Mouse (Mus musculus): Measurements from ENCODE around the gene C1qtnf4. TPM values are rescaled to one million over a fixed set of nuclear protein-coding genes. Genes with fewer than 3 reads are reported as not detected.

C1qtnf4 gene
- total RNA-seq, 2 experiments from 2014 or later, result 261 to 310 TPM

DNA sequence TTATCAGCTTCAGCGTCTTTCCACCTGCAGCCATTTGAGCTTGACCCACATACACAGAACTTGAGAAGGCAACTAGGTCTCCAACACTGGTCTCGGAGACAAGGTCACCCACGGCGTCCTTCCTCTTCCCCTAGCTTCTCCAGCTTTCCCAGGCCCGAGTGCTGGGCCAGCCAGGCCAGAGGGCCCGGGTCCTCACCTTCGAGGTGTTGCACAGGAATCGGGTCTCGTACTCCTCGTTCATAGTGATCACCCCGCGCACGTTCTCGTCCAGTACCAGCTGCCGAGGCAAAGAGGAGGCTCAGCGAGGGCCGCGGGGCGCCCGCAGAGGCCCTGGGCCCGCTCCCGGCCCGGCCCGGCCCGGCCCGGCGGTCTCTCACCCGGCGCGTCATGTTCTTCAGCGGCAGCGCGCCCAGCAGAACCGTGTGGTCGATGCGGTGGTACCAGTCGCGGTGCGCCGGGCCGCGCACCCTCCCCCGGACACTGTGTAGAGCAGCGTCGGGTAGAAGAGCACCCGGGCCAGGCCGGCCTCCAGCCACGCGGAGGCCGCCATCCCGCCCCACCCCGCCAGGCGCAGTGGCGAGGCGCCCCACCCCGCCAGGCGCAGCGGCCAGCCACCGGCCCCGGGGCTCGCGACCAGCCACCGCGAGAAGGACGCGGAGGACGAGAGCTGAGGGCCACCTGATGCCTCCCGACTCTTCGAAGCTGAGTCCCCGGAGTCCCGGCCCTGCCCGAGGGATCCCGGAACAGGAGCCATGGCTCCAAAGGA is 31.8 kb downstream of the C1qtnf4 start:
- intact Hi-C loops (cut with DNase I), result loop anchor here (5.0 kb wide), 1 partner anchor 50 kb away; no protein-coding TSS in a partner anchor
- peak; percentile 47 to 56 for DNase-seq (ENCODE audit: low spot score in 2 of 2)

- DNase-seq (ENCODE audit: low spot score in 2 of 2), result no peak
- intact Hi-C loops (cut with DNase I), result loop anchor here (5.0 kb wide), 1 partner anchor 51 kb away; no protein-coding TSS in a partner anchor
Observed at GRCm38 (mm10) chr2:90917999-90918698, 32.5 kb downstream of the C1qtnf4 start.

- no peak for DNase-seq (ENCODE audit: low spot score in 2 of 2)
- intact Hi-C loops (cut with DNase I), result no loop called here
Observed at GRCm38 (mm10) chr2:90921178-90921577, 35.5 kb downstream of the C1qtnf4 start.

- DNase-seq (ENCODE audit: low spot score in 2 of 2), result no peak
- intact Hi-C loops (cut with DNase I), result no loop called here
Observed at GRCm38 (mm10) chr2:90922636-90923035, 37.0 kb downstream of the C1qtnf4 start.

- intact Hi-C loops (cut with DNase I), result no loop called here
- no peak for DNase-seq (ENCODE audit: low spot score in 2 of 2)
Observed at GRCm38 (mm10) chr2:90928566-90928965, 42.9 kb downstream of the C1qtnf4 start.

DNA sequence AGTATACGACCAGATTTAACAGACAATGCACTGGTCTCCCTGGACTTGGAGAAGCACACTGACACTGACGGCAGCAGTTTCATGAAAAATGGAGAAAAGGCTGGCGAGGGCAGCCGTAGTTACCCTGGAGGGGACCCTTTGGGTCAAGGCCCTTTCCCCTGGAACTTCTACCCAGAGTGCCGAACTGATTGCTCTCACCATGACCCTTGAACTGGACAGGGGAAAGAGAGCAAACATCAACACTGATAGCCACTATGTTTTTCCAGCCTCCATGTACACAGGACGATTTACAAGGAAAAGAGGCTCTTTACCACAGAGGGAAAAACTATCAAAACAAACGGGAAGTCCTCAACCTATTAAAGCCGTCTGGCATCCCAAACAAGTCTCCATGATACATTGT is 46.2 kb downstream of the C1qtnf4 start:
- no peak for DNase-seq (ENCODE audit: low spot score in 2 of 2)

GRCm38 (mm10) chr2:90932273-90932672 is 46.6 kb downstream of the C1qtnf4 start:
- no peak for DNase-seq (ENCODE audit: low spot score in 2 of 2)
- intact Hi-C loops (cut with DNase I), result no loop called here

More for the DNA sequence above, 46.2 kb downstream of the C1qtnf4 start:
- intact Hi-C loops (cut with DNase I), result no loop called here

DNA sequence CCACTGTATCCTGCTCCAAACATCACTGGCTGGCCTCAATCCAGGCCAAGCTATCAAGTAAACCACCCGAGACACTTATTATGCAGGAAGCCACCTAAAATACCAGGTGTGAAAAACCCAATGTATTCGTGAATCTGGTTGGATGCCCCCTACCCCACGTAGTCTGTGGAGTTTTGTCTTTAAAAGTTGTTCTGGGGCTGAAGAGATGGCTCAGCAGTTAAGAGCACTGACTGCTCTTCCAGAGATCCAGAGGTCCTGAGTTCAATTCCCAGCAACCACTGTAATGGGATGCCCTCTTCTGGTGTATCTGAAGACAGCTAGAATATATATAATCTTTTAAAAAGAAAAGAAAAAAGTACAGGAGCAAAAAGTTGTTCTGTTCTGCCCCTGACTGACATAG is 52.7 kb downstream of the C1qtnf4 start:
- DNase-seq (ENCODE audit: low spot score in 2 of 2), result no peak
- intact Hi-C loops (cut with DNase I), result no loop called here

DNA sequence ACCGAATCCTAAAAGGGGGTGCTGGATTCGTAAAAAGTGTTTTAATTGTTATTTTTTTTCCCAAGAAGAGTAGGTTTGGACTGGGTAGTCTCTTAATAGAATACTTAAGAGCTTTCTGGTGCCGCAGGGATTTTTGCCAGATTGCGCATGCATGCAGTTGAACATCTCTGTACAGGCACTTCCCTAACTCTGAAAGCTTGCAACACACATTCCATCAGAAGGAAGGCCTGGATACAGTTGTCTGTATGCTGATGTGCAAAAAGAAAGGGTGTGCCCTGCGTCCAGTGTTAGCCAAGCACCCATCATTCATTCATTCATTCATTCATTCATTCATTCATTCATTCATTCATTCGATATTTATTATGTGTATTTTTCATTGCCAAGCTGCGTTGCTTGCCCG is 54.1 kb downstream of the C1qtnf4 start:
- intact Hi-C loops (cut with DNase I), result no loop called here
- peak; percentile 24 to 26 for DNase-seq (ENCODE audit: low spot score in 2 of 2)

Other genes with a start within 250 kb of the C1qtnf4 start
- gene Nup160, start 208.6 kb upstream of the C1qtnf4 start, total RNA-seq (2021), result 10 to 100 TPM; 16.9 to 20.0 TPM
- 10 to 100 TPM; 62.7 to 62.8 TPM for gene Fnbp4, start 140.5 kb upstream of the C1qtnf4 start, total RNA-seq (2021)
- under 1 TPM; 0.18 to 0.55 TPM for gene Agbl2, start 103.1 kb upstream of the C1qtnf4 start, total RNA-seq (2021)
- 100 to 1,000 TPM; 129 to 134 TPM for gene Mtch2, start 38.7 kb upstream of the C1qtnf4 start, total RNA-seq (2021)
- 10 to 100 TPM; 33.1 to 35.0 TPM for gene Kbtbd4, start 18.9 kb downstream of the C1qtnf4 start, total RNA-seq (2021)
- 100 to 1,000 TPM; 224 to 244 TPM for gene Ndufs3, start 19.0 kb downstream of the C1qtnf4 start, total RNA-seq (2021)
- gene Celf1, start 54.5 kb downstream of the C1qtnf4 start, total RNA-seq (2021), result 100 to 1,000 TPM; 134 to 147 TPM
- under 1 TPM; 0.24 to 0.36 TPM for gene Rapsn, start 149.8 kb downstream of the C1qtnf4 start, total RNA-seq (2021)
- gene Psmc3, start 168.1 kb downstream of the C1qtnf4 start, total RNA-seq (2021), result 100 to 1,000 TPM; 203 to 208 TPM
- 10 to 100 TPM; 26.2 to 32.9 TPM for gene Slc39a13, start 184.6 kb downstream of the C1qtnf4 start, total RNA-seq (2021)
- 1 to 10 TPM; 4.3 to 4.7 TPM for gene Spi1, start 196.5 kb downstream of the C1qtnf4 start, total RNA-seq (2021)
- gene Mybpc3, start 232.3 kb downstream of the C1qtnf4 start, total RNA-seq (2021), result 1 to 10 TPM in 1 of 2 experiments, under 1 TPM in 1; 0.91 to 1.8 TPM

All from left cerebral cortex, postnatal 14 days (tissue).